Mouse (Mus musculus): Measurements from ENCODE around the gene Bbs4. TPM values are rescaled to one million over a fixed set of nuclear protein-coding genes. Genes with fewer than 3 reads are reported as not detected.

The Bbs4 gene
- polyA plus RNA-seq, 1 experiment, result 4.6 TPM

- Histone ChIP-seq H3K27ac (ENCODE audit: insufficient read depth, low read depth, low read length) (no peak overlapping the region), H3K36me3 (ENCODE audit: control insufficient read depth, insufficient read depth, low read length) (no peaks in the 10 kb centered on the region), H3K27me3 (replicated peaks; ENCODE audit: control insufficient read depth, insufficient read depth, low read length) (no peaks in the 10 kb centered on the region), H3K4me1 (ENCODE audit: control insufficient read depth, insufficient read depth, low read length) (no peaks in the 10 kb centered on the region), H3K4me3 (ENCODE audit: insufficient read depth, low read depth, low read length) (no peak overlapping the region)
- no peak for DNase-seq
- 82% methylated on average over 6 of the region's 6 CpGs for WGBS
- TF ChIP-seq CTCF (conservative IDR thresholded peaks at IDR 0.05; ENCODE audit: insufficient read depth, insufficient read length, low read depth, low read length), result no peak
- no peak for TF ChIP-seq POLR2A (IDR thresholded peaks at IDR 0.05; ENCODE audit: low read depth, low read length)
These were observed 67.7 kb downstream of the Bbs4 start for GRCm38 (mm10) chr9:59285614-59286013.

- Histone ChIP-seq H3K27me3 (replicated peaks; ENCODE audit: control insufficient read depth, insufficient read depth, low read length) (no peaks in the 10 kb centered on the region), H3K4me1 (ENCODE audit: control insufficient read depth, insufficient read depth, low read length) (no peaks in the 10 kb centered on the region), H3K27ac (ENCODE audit: insufficient read depth, low read depth, low read length) (no peak overlapping the region), H3K4me3 (ENCODE audit: insufficient read depth, low read depth, low read length) (no peak overlapping the region), H3K36me3 (ENCODE audit: control insufficient read depth, insufficient read depth, low read length) (no peaks in the 10 kb centered on the region)
- 46% methylated on average over 7 of the region's 7 CpGs for WGBS
- TF ChIP-seq CTCF (conservative IDR thresholded peaks at IDR 0.05; ENCODE audit: insufficient read depth, insufficient read length, low read depth, low read length), result no peak
- no peak for TF ChIP-seq POLR2A (IDR thresholded peaks at IDR 0.05; ENCODE audit: low read depth, low read length)
- no peak for DNase-seq
These were observed 70.7 kb downstream of the Bbs4 start for GRCm38 (mm10) chr9:59282683-59282986.

- Histone ChIP-seq H3K36me3 (ENCODE audit: control insufficient read depth, insufficient read depth, low read length) (no peaks in the 10 kb centered on the region), H3K4me1 (ENCODE audit: control insufficient read depth, insufficient read depth, low read length) (no peaks in the 10 kb centered on the region), H3K4me3 (ENCODE audit: insufficient read depth, low read depth, low read length) (no peak overlapping the region), H3K27me3 (replicated peaks; ENCODE audit: control insufficient read depth, insufficient read depth, low read length) (no peaks in the 10 kb centered on the region), H3K27ac (ENCODE audit: insufficient read depth, low read depth, low read length) (no peak overlapping the region)
- no peak for TF ChIP-seq POLR2A (IDR thresholded peaks at IDR 0.05; ENCODE audit: low read depth, low read length)
- TF ChIP-seq CTCF (conservative IDR thresholded peaks at IDR 0.05; ENCODE audit: insufficient read depth, insufficient read length, low read depth, low read length), result peak; percentile 68
- DNase-seq, result peak; percentile 74
- 47% methylated on average over 20 of the region's 27 CpGs for WGBS
These were observed 71.2 kb downstream of the Bbs4 start for GRCm38 (mm10) chr9:59281871-59282682.

- no peak for DNase-seq
- TF ChIP-seq POLR2A (IDR thresholded peaks at IDR 0.05; ENCODE audit: low read depth, low read length), result no peak
- no peak for TF ChIP-seq CTCF (conservative IDR thresholded peaks at IDR 0.05; ENCODE audit: insufficient read depth, insufficient read length, low read depth, low read length)
- H3K36me3 ChIP-seq (ENCODE audit: control insufficient read depth, insufficient read depth, low read length), result no peaks in the 10 kb centered on the region
- 89% methylated on average over 5 of the region's 5 CpGs for WGBS
- H3K4me1 ChIP-seq (ENCODE audit: control insufficient read depth, insufficient read depth, low read length), result no peaks in the 10 kb centered on the region
- H3K27me3 ChIP-seq (replicated peaks; ENCODE audit: control insufficient read depth, insufficient read depth, low read length), result no peaks in the 10 kb centered on the region
- no peak overlapping the region for H3K4me3 ChIP-seq (ENCODE audit: insufficient read depth, low read depth, low read length)
- no peak overlapping the region for H3K27ac ChIP-seq (ENCODE audit: insufficient read depth, low read depth, low read length)
These were observed 72.4 kb downstream of the Bbs4 start for GRCm38 (mm10) chr9:59280888-59281287.

- WGBS, result 49% methylated on average over 5 of the region's 5 CpGs
- H3K27me3 ChIP-seq (replicated peaks; ENCODE audit: control insufficient read depth, insufficient read depth, low read length), result no peaks in the 10 kb centered on the region
- H3K4me3 ChIP-seq (ENCODE audit: insufficient read depth, low read depth, low read length), result no peak overlapping the region
- no peaks in the 10 kb centered on the region for H3K4me1 ChIP-seq (ENCODE audit: control insufficient read depth, insufficient read depth, low read length)
- no peak overlapping the region for H3K27ac ChIP-seq (ENCODE audit: insufficient read depth, low read depth, low read length)
- no peaks in the 10 kb centered on the region for H3K36me3 ChIP-seq (ENCODE audit: control insufficient read depth, insufficient read depth, low read length)
- no peak for DNase-seq
- TF ChIP-seq POLR2A (IDR thresholded peaks at IDR 0.05; ENCODE audit: low read depth, low read length), result no peak
- TF ChIP-seq CTCF (conservative IDR thresholded peaks at IDR 0.05; ENCODE audit: insufficient read depth, insufficient read length, low read depth, low read length), result no peak
These were observed 74.6 kb downstream of the Bbs4 start for GRCm38 (mm10) chr9:59278694-59279093.

GRCm38 (mm10) chr9:59278199-59278598 lies 75.1 kb downstream of the Bbs4 start:
- Histone ChIP-seq H3K27ac (ENCODE audit: insufficient read depth, low read depth, low read length) (no peak overlapping the region), H3K4me1 (ENCODE audit: control insufficient read depth, insufficient read depth, low read length) (no peaks in the 10 kb centered on the region), H3K36me3 (ENCODE audit: control insufficient read depth, insufficient read depth, low read length) (no peaks in the 10 kb centered on the region), H3K4me3 (ENCODE audit: insufficient read depth, low read depth, low read length) (no peak overlapping the region), H3K27me3 (replicated peaks; ENCODE audit: control insufficient read depth, insufficient read depth, low read length) (no peaks in the 10 kb centered on the region)
- no peak for TF ChIP-seq CTCF (conservative IDR thresholded peaks at IDR 0.05; ENCODE audit: insufficient read depth, insufficient read length, low read depth, low read length)
- TF ChIP-seq POLR2A (IDR thresholded peaks at IDR 0.05; ENCODE audit: low read depth, low read length), result no peak
- WGBS, result 89% methylated on average over 2 of the region's 2 CpGs
- no peak for DNase-seq

GRCm38 (mm10) chr9:59274846-59275455 lies 78.4 kb downstream of the Bbs4 start:
- Histone ChIP-seq H3K27me3 (replicated peaks; ENCODE audit: control insufficient read depth, insufficient read depth, low read length) (no peaks in the 10 kb centered on the region), H3K27ac (ENCODE audit: insufficient read depth, low read depth, low read length) (no peak overlapping the region), H3K4me3 (ENCODE audit: insufficient read depth, low read depth, low read length) (no peak overlapping the region), H3K36me3 (ENCODE audit: control insufficient read depth, insufficient read depth, low read length) (no peaks in the 10 kb centered on the region), H3K4me1 (ENCODE audit: control insufficient read depth, insufficient read depth, low read length) (no peaks in the 10 kb centered on the region)
- no peak for DNase-seq
- WGBS, result 92% methylated on average over 19 of the region's 19 CpGs
- TF ChIP-seq CTCF (conservative IDR thresholded peaks at IDR 0.05; ENCODE audit: insufficient read depth, insufficient read length, low read depth, low read length), result no peak
- no peak for TF ChIP-seq POLR2A (IDR thresholded peaks at IDR 0.05; ENCODE audit: low read depth, low read length)

All from kidney, adult 2 months (tissue).